ENCODE assay signal across 18 mouse cellular contexts in the genomic region with DNA sequence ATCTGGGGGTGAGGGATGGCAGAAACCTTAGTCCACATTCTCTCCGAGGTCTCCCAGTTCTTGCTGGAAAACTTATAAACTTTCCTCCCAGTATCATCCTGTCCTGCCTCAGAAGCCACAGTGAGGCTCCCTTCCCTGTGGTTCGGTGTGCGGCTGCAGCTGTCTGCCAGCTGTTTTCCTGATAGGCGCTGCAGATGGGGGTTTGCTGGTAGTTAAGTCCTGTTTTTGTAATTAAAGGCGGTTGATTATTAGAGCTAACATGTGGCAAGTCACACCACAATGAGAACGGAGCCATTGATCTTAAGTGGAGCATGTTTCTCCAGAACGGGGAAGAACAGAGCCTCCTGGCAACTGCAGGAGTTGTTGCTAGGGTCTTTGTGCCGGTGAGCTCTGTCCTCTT.
DNase-seq lines count a peak whose midpoint lies in the region; ATAC-seq and TF ChIP-seq lines count a peak whose summit lies in the region.
"Had no signal": no experiment of that assay in that cellular context is flagged by ENCODE, and none has a peak within 500 bp of the region (broad histone marks: within the 10 kb centered on the region; RNA-seq: fewer than 3 reads in every experiment).

No protein-coding gene starts in this region.

- no peak for ATAC-seq in hindbrain, embryonic 13.5 days (ENCODE audit: low FRiP score)
- no peak for ATAC-seq in hindbrain, postnatal 0 days
- ATAC-seq in embryonic facial prominence, embryonic 12.5 days (ENCODE audit: insufficient number of reproducible peaks, insufficient read depth, low FRiP score, low TSS enrichment): no peak
- no peak for ATAC-seq in limb, embryonic 15.5 days (ENCODE audit: insufficient number of reproducible peaks, low FRiP score, low TSS enrichment, low read depth)
- no peak for ATAC-seq in intestine, embryonic 15.5 days
- ATAC-seq in midbrain, embryonic 15.5 days (replicated peaks): no peak

- no peak for DNase-seq in hindbrain, postnatal 0 days (ENCODE audit: low spot score)
- peak; percentile 64 for DNase-seq in brain, embryonic 14.5 days (ENCODE audit: low read depth)
- no peak for DNase-seq in testis, postnatal 14 days (ENCODE audit: low spot score)
- DNase-seq: adrenal gland, postnatal 10 days; cerebellum, adult 9-10 months; gastrocnemius, postnatal 36 days; heart, postnatal 4 days; kidney, adult 2 months; thymus, postnatal 14 days had no signal

- TF ChIP-seq CTCF in hindbrain, postnatal 0 days (IDR thresholded peaks at IDR 0.05; ENCODE audit: low read depth): no peak
- TF ChIP-seq CTCF in brain, embryonic 14.5 days (IDR thresholded peaks at IDR 0.05; ENCODE audit: borderline replicate concordance, extremely low read depth, insufficient read depth, insufficient read length): no peak

- no peak overlapping the region for H3K9ac ChIP-seq in hindbrain, embryonic 13.5 days
- no peak overlapping the region for H3K9ac ChIP-seq in hindbrain, postnatal 0 days (replicated peaks; ENCODE audit: low read length)
- no peak overlapping the region for H3K9ac ChIP-seq in embryonic facial prominence, embryonic 12.5 days
- no peak overlapping the region for H3K9ac ChIP-seq in limb, embryonic 15.5 days
- H3K9ac ChIP-seq in intestine, embryonic 15.5 days: no peak overlapping the region
- H3K9ac ChIP-seq in midbrain, embryonic 15.5 days: no peak overlapping the region
- H3K9ac ChIP-seq: embryonic facial prominence, embryonic 15.5 days; heart, embryonic 12.5 days; liver, embryonic 15.5 days had no signal

- H3K27ac ChIP-seq in hindbrain, embryonic 13.5 days: peak overlapping the region; percentile 52; the same call in 1 of the 2 replicates
- no peak overlapping the region for H3K27ac ChIP-seq in hindbrain, postnatal 0 days
- 0 out of 2 replicates have a peak overlapping the region, but pooled peaks have one; percentile 19 for H3K27ac ChIP-seq in embryonic facial prominence, embryonic 12.5 days
- 0 out of 2 replicates have a peak overlapping the region, but pooled peaks have one; percentile 11 for H3K27ac ChIP-seq in limb, embryonic 15.5 days
- no peak overlapping the region for H3K27ac ChIP-seq in intestine, embryonic 15.5 days
- H3K27ac ChIP-seq in midbrain, embryonic 15.5 days: no peak overlapping the region
- H3K27ac ChIP-seq: embryonic facial prominence, embryonic 15.5 days; liver, embryonic 15.5 days had no signal

- no peaks in the 10 kb centered on the region for H3K27me3 ChIP-seq in hindbrain, embryonic 13.5 days
- no peaks in the 10 kb centered on the region for H3K27me3 ChIP-seq in hindbrain, postnatal 0 days (ENCODE audit: insufficient read depth, low read length)
- H3K27me3 ChIP-seq in embryonic facial prominence, embryonic 12.5 days: no peaks in the 10 kb centered on the region
- H3K27me3 ChIP-seq in limb, embryonic 15.5 days: no peaks in the 10 kb centered on the region
- H3K27me3 ChIP-seq in intestine, embryonic 15.5 days (replicated peaks): no peaks in the 10 kb centered on the region
- H3K27me3 ChIP-seq in midbrain, embryonic 15.5 days (replicated peaks): no peaks in the 10 kb centered on the region
- H3K27me3 ChIP-seq: embryonic facial prominence, embryonic 15.5 days; heart, embryonic 12.5 days; liver, embryonic 15.5 days had no signal

- H3K4me2 ChIP-seq in hindbrain, embryonic 13.5 days: no peak overlapping the region
- no peak overlapping the region for H3K4me2 ChIP-seq in hindbrain, postnatal 0 days (ENCODE audit: low read depth, low read length)
- 0 out of 2 replicates have a peak overlapping the region, but pooled peaks have one; percentile 5 for H3K4me2 ChIP-seq in embryonic facial prominence, embryonic 12.5 days (replicated peaks)
- H3K4me2 ChIP-seq in limb, embryonic 15.5 days: no peak overlapping the region
- no peak overlapping the region for H3K4me2 ChIP-seq in intestine, embryonic 15.5 days (replicated peaks)
- no peak overlapping the region for H3K4me2 ChIP-seq in midbrain, embryonic 15.5 days
- H3K4me2 ChIP-seq: embryonic facial prominence, embryonic 15.5 days; heart, embryonic 12.5 days; liver, embryonic 15.5 days; midbrain, embryonic 11.5 days had no signal

- H3K9me3 ChIP-seq in hindbrain, embryonic 13.5 days: no peaks in the 10 kb centered on the region
- H3K9me3 ChIP-seq in hindbrain, postnatal 0 days (ENCODE audit: low read length): no peaks in the 10 kb centered on the region
- no peaks in the 10 kb centered on the region for H3K9me3 ChIP-seq in embryonic facial prominence, embryonic 12.5 days
- no peaks in the 10 kb centered on the region for H3K9me3 ChIP-seq in limb, embryonic 15.5 days
- no peaks in the 10 kb centered on the region for H3K9me3 ChIP-seq in intestine, embryonic 15.5 days
- H3K9me3 ChIP-seq in midbrain, embryonic 15.5 days: no peaks in the 10 kb centered on the region
- H3K9me3 ChIP-seq: embryonic facial prominence, embryonic 15.5 days; heart, embryonic 12.5 days; liver, embryonic 15.5 days had no signal

- 32% methylated on average over 8 of the region's 8 CpGs for WGBS in hindbrain, embryonic 13.5 days
- WGBS in hindbrain, postnatal 0 days: 44% methylated on average over 8 of the region's 8 CpGs
- 36% methylated on average over 8 of the region's 8 CpGs for WGBS in embryonic facial prominence, embryonic 12.5 days
- WGBS in limb, embryonic 15.5 days: 18% methylated on average over 8 of the region's 8 CpGs
- 53% methylated on average over 8 of the region's 8 CpGs for WGBS in intestine, embryonic 15.5 days
- WGBS in midbrain, embryonic 15.5 days: 54% methylated on average over 8 of the region's 8 CpGs

- no peak overlapping the region for H3K4me3 ChIP-seq in hindbrain, embryonic 13.5 days
- H3K4me3 ChIP-seq in hindbrain, postnatal 0 days (ENCODE audit: low read length): no peak overlapping the region
- H3K4me3 ChIP-seq in embryonic facial prominence, embryonic 12.5 days: no peak overlapping the region
- H3K4me3 ChIP-seq in limb, embryonic 15.5 days: no peak overlapping the region
- no peak overlapping the region for H3K4me3 ChIP-seq in intestine, embryonic 15.5 days (replicated peaks)
- no peak overlapping the region for H3K4me3 ChIP-seq in midbrain, embryonic 15.5 days
- H3K4me3 ChIP-seq: embryonic facial prominence, embryonic 15.5 days; heart, embryonic 12.5 days; liver, embryonic 15.5 days had no signal

- peaks cover 6% of the 10 kb centered on the region for H3K4me1 ChIP-seq in hindbrain, embryonic 13.5 days (replicated peaks)
- no peaks in the 10 kb centered on the region for H3K4me1 ChIP-seq in hindbrain, postnatal 0 days (ENCODE audit: insufficient read depth, low read length)
- 0 out of 2 replicates have a peak, but pooled peaks cover 4% of the 10 kb centered on the region for H3K4me1 ChIP-seq in embryonic facial prominence, embryonic 12.5 days
- H3K4me1 ChIP-seq in limb, embryonic 15.5 days: 0 out of 2 replicates have a peak, but pooled peaks cover 9% of the 10 kb centered on the region
- no peaks in the 10 kb centered on the region for H3K4me1 ChIP-seq in intestine, embryonic 15.5 days (replicated peaks)
- H3K4me1 ChIP-seq in midbrain, embryonic 15.5 days: 0 out of 2 replicates have a peak, but pooled peaks cover 2% of the 10 kb centered on the region
- H3K4me1 ChIP-seq: heart, embryonic 12.5 days; liver, embryonic 15.5 days had no signal

- TF ChIP-seq POLR2A in brain, embryonic 14.5 days (IDR thresholded peaks at IDR 0.05; ENCODE audit: borderline replicate concordance, extremely low read depth, insufficient read depth, insufficient read length, poor library complexity, severe bottlenecking): no peak

- peaks cover 19% of the 10 kb centered on the region for H3K36me3 ChIP-seq in hindbrain, embryonic 13.5 days
- no peaks in the 10 kb centered on the region for H3K36me3 ChIP-seq in hindbrain, postnatal 0 days (ENCODE audit: insufficient read depth, low read length)
- peaks cover 38% of the 10 kb centered on the region for H3K36me3 ChIP-seq in embryonic facial prominence, embryonic 12.5 days
- peaks cover 18% of the 10 kb centered on the region for H3K36me3 ChIP-seq in limb, embryonic 15.5 days
- H3K36me3 ChIP-seq in intestine, embryonic 15.5 days: no peaks in the 10 kb centered on the region
- H3K36me3 ChIP-seq in midbrain, embryonic 15.5 days (replicated peaks): 0 out of 2 replicates have a peak, but pooled peaks cover 4% of the 10 kb centered on the region
- H3K36me3 ChIP-seq: liver, embryonic 15.5 days had no signal

Comparison
In these comparisons a context has a peak if more than half of its experiments do, and no peak if none do; other contexts are left out.
1. H3K27ac ChIP-seq: peak in hindbrain, embryonic 13.5 days (single experiment), embryonic facial prominence, embryonic 12.5 days (single experiment) and limb, embryonic 15.5 days (single experiment); none in hindbrain, postnatal 0 days (single experiment), intestine, embryonic 15.5 days (single experiment) and midbrain, embryonic 15.5 days (single experiment).